Mouse (Mus musculus) forebrain, embryonic 16.5 days (tissue): Measurements from ENCODE around the gene Clcn6. TPM values are rescaled to one million over a fixed set of nuclear protein-coding genes. Genes with fewer than 3 reads are reported as not detected.

Source experiments
- ATAC-seq: fragments of 200-750 bp; cut with Nextera tagmentation; 2 replicates; pipeline ENCODE4 v1.8.0; 2017; ENCODE audit warnings: mild to moderate bottlenecking, moderate library complexity
- H3K27ac ChIP-seq: fragments of 300-500 bp; sonication (generic); 2 replicates; pipeline ENCODE4 v1.5.1; 2014; ENCODE audit warnings: low read length, control low read depth
- H3K27me3 ChIP-seq: fragments of 300-500 bp; sonication (generic); replicated peaks from 2 replicates; pipeline ENCODE4 v1.6.1; 2014; ENCODE audit warnings: low read length; ENCODE audit not compliant: control insufficient read depth, insufficient read depth
- H3K36me3 ChIP-seq: fragments of 300-500 bp; sonication (generic); 2 replicates; pipeline ENCODE4 v1.6.1; 2014; ENCODE audit not compliant: control insufficient read depth, insufficient read depth
- H3K4me1 ChIP-seq: fragments of 300-500 bp; sonication (generic); replicated peaks from 2 replicates; pipeline ENCODE4 v1.6.1; 2014; ENCODE audit warnings: low read length; ENCODE audit not compliant: control insufficient read depth, insufficient read depth
- H3K4me2 ChIP-seq: fragments of 300-500 bp; sonication (generic); 2 replicates; pipeline ENCODE4 v1.6.1; 2014; ENCODE audit warnings: mild to moderate bottlenecking, low read length, control low read depth
- H3K4me3 ChIP-seq: fragments of 300-500 bp; sonication (generic); replicated peaks from 2 replicates; pipeline ENCODE4 v1.5.1; 2014; ENCODE audit warnings: mild to moderate bottlenecking, low read length, control low read depth
- H3K9ac ChIP-seq: fragments of 300-500 bp; sonication (generic); replicated peaks from 2 replicates; pipeline ENCODE4 v1.6.1; 2014; ENCODE audit warnings: low read depth, low read length, control low read depth
- H3K9me3 ChIP-seq: fragments of 300-500 bp; sonication (generic); 2 replicates; pipeline ENCODE4 v1.6.1; 2016; ENCODE audit warnings: low read length; ENCODE audit not compliant: control insufficient read depth
- WGBS: fragments of 180-500 bp; shearing (Covaris S2); extraction: QIAGEN DNeasy Blood & Tissue Kit; methylation state at CpG from one replicate; pipeline ENCODE4 v1.1.7; 2014; 5-methylcytosine and 5-hydroxymethylcytosine counted together
- polyA plus RNA-seq: library from polyadenylated mRNA; unstranded; fragments of >200 nt; fragmentation: Nextera tagmentation; extraction: Ambion mirVana; gene quantifications from 2 replicates; pipeline ENCODE4 v1.2.1, GENCODE M21; 2015

Clcn6 gene
- polyA plus RNA-seq, 1 experiment from 2014 or later: 40.6 TPM

GRCm38 (mm10) chr4:148030506-148030905 lies 8.1 kb downstream of the Clcn6 start:
- no peaks in the 10 kb centered on the region for H3K9me3 ChIP-seq
- H3K9ac ChIP-seq: no peak overlapping the region
- ATAC-seq: no peak
- no peaks in the 10 kb centered on the region for H3K4me1 ChIP-seq
- H3K27me3 ChIP-seq: no peaks in the 10 kb centered on the region
- H3K4me2 ChIP-seq: no peak overlapping the region
- H3K27ac ChIP-seq: no peak overlapping the region
- no peak overlapping the region for H3K4me3 ChIP-seq
- 88% methylated on average over 5 of the region's 5 CpGs for WGBS
- H3K36me3 ChIP-seq: peaks cover 13% of the 10 kb centered on the region; the same call in 1 of the 2 replicates

GRCm38 (mm10) chr4:148029297-148029696 lies 9.3 kb downstream of the Clcn6 start:
- ATAC-seq: no peak
- WGBS: 96% methylated on average over 7 of the region's 7 CpGs
- Histone ChIP-seq H3K4me2 (no peak overlapping the region), H3K9ac (no peak overlapping the region), H3K27ac (no peak overlapping the region), H3K4me1 (no peaks in the 10 kb centered on the region), H3K4me3 (no peak overlapping the region), H3K9me3 (no peaks in the 10 kb centered on the region), H3K27me3 (no peaks in the 10 kb centered on the region), H3K36me3 (peaks cover 21% of the 10 kb centered on the region)

GRCm38 (mm10) chr4:148024003-148024402 lies 14.6 kb downstream of the Clcn6 start:
- Histone ChIP-seq H3K4me1 (peaks cover under 1% of the 10 kb centered on the region; the same call in 1 of the 2 replicates), H3K4me3 (no peak overlapping the region), H3K27ac (no peak overlapping the region), H3K9ac (no peak overlapping the region), H3K9me3 (no peaks in the 10 kb centered on the region), H3K27me3 (no peaks in the 10 kb centered on the region), H3K36me3 (peaks cover 48% of the 10 kb centered on the region), H3K4me2 (no peak overlapping the region)
- no peak for ATAC-seq
- WGBS: 93% methylated on average over 3 of the region's 3 CpGs

- Histone ChIP-seq H3K4me3 (no peak overlapping the region), H3K36me3 (peaks cover 71% of the 10 kb centered on the region), H3K9me3 (no peaks in the 10 kb centered on the region), H3K4me2 (no peak overlapping the region), H3K9ac (no peak overlapping the region), H3K4me1 (peaks cover 3% of the 10 kb centered on the region), H3K27ac (no peak overlapping the region), H3K27me3 (no peaks in the 10 kb centered on the region)
- peak; percentile 43; the same call in 1 of the 2 replicates for ATAC-seq
- 40% methylated on average over 2 of the region's 2 CpGs for WGBS
These were observed 20.2 kb downstream of the Clcn6 start for GRCm38 (mm10) chr4:148018410-148018809.

GRCm38 (mm10) chr4:148016981-148017380 lies 21.6 kb downstream of the Clcn6 start:
- Histone ChIP-seq H3K4me2 (no peak overlapping the region), H3K4me1 (peaks cover 3% of the 10 kb centered on the region), H3K9me3 (no peaks in the 10 kb centered on the region), H3K4me3 (no peak overlapping the region), H3K27ac (no peak overlapping the region), H3K36me3 (peaks cover 74% of the 10 kb centered on the region), H3K27me3 (no peaks in the 10 kb centered on the region), H3K9ac (no peak overlapping the region)
- 81% methylated on average over 3 of the region's 3 CpGs for WGBS
- no peak for ATAC-seq

- no peak overlapping the region for H3K4me2 ChIP-seq
- no peak overlapping the region for H3K9ac ChIP-seq
- ATAC-seq: no peak
- no peaks in the 10 kb centered on the region for H3K27me3 ChIP-seq
- H3K4me3 ChIP-seq: no peak overlapping the region
- 85% methylated on average over 10 of the region's 10 CpGs for WGBS
- H3K27ac ChIP-seq: no peak overlapping the region
- peaks cover 3% of the 10 kb centered on the region for H3K4me1 ChIP-seq
- no peaks in the 10 kb centered on the region for H3K9me3 ChIP-seq
- peaks cover 75% of the 10 kb centered on the region for H3K36me3 ChIP-seq
These were observed 23.2 kb downstream of the Clcn6 start for GRCm38 (mm10) chr4:148015418-148015817.

- H3K27ac ChIP-seq: no peak overlapping the region
- no peak overlapping the region for H3K9ac ChIP-seq
These were observed 26.4 kb downstream of the Clcn6 start for GRCm38 (mm10) chr4:148012216-148012615.

GRCm38 (mm10) chr4:148011332-148011731 lies 27.3 kb downstream of the Clcn6 start:
- Histone ChIP-seq H3K36me3 (peaks cover 90% of the 10 kb centered on the region), H3K27ac (no peak overlapping the region), H3K4me2 (no peak overlapping the region), H3K4me3 (no peak overlapping the region), H3K4me1 (no peaks in the 10 kb centered on the region), H3K27me3 (no peaks in the 10 kb centered on the region), H3K9ac (no peak overlapping the region), H3K9me3 (no peaks in the 10 kb centered on the region)
- ATAC-seq: no peak
- WGBS: 81% methylated on average over 3 of the region's 3 CpGs

More at GRCm38 (mm10) chr4:148012216-148012615, 26.4 kb downstream of the Clcn6 start:
- Histone ChIP-seq H3K4me2 (no peak overlapping the region), H3K9me3 (no peaks in the 10 kb centered on the region), H3K36me3 (peaks cover 90% of the 10 kb centered on the region), H3K4me3 (no peak overlapping the region), H3K27me3 (no peaks in the 10 kb centered on the region), H3K4me1 (no peaks in the 10 kb centered on the region)
- WGBS: 92% methylated on average over 4 of the region's 4 CpGs
- ATAC-seq: no peak

- Histone ChIP-seq H3K4me3 (no peak overlapping the region), H3K4me2 (no peak overlapping the region), H3K9me3 (no peaks in the 10 kb centered on the region), H3K4me1 (no peaks in the 10 kb centered on the region), H3K27me3 (no peaks in the 10 kb centered on the region), H3K27ac (no peak overlapping the region), H3K36me3 (peaks cover 84% of the 10 kb centered on the region), H3K9ac (no peak overlapping the region)
- no peak for ATAC-seq
- WGBS: 90% methylated on average over 2 of the region's 2 CpGs
These were observed 29.0 kb downstream of the Clcn6 start for GRCm38 (mm10) chr4:148009641-148010040.

- Histone ChIP-seq H3K27me3 (no peaks in the 10 kb centered on the region), H3K4me2 (no peak overlapping the region), H3K36me3 (peaks cover 77% of the 10 kb centered on the region), H3K27ac (no peak overlapping the region), H3K9ac (no peak overlapping the region), H3K4me1 (no peaks in the 10 kb centered on the region), H3K9me3 (no peaks in the 10 kb centered on the region), H3K4me3 (no peak overlapping the region)
- peak; percentile 34; the same call in 1 of the 2 replicates for ATAC-seq
- 71% methylated on average over 4 of the region's 4 CpGs for WGBS
These were observed 30.2 kb downstream of the Clcn6 start for GRCm38 (mm10) chr4:148008412-148008811.
